Mouse (Mus musculus) heart, adult 2 months (tissue): Measurements from ENCODE around the gene Capn1.
A peak's percentile ranks its signal among the peaks of the same experiment; 100 is the strongest.

Source experiments
- CTCF ChIP-seq: fragments of 200-600 bp; IDR thresholded peaks from 2 replicates; pipeline ENCODE4 v1.8.1; 2022; ENCODE audit warnings: antibody characterized with exemption, mild to moderate bottlenecking, moderate library complexity
- EP300 ChIP-seq: fragments of 200-500 bp; IDR thresholded peaks from 2 replicates; pipeline ENCODE4 v1.6.1; 2011; ENCODE audit warnings: low read depth, low read length, control low read depth; ENCODE audit not compliant: insufficient read depth
- POLR2A ChIP-seq: fragments of 200-500 bp; IDR thresholded peaks from 2 replicates; pipeline ENCODE4 v1.6.1; 2011; ENCODE audit warnings: mild to moderate bottlenecking, low read depth, low read length, control low read depth; ENCODE audit not compliant: insufficient read depth

DNA sequence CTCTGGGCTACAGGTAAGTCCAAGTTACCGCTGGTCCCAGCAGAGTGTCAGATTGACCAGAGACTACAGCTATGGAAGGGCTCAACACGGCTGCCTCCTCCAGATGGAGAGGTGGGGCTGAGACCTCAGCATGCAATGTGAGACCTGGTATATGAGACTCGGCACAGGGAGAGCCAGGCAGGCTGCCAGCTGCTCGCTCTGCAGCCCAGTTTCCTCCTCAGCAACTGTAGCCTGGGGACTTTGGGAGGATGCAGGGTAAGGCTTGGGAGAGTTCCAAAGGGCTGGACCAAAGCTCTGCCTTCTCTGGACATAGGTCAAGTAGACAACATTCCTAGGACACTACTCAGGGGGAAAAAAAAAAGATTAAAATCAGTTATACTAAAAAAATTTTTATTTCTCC is 75.5 kb downstream of the Capn1 start:
- peak; percentile 82; the same call in 1 of the 2 replicates for TF ChIP-seq EP300
- TF ChIP-seq CTCF: no peak
- TF ChIP-seq POLR2A: peak; percentile 48; the same call in 1 of the 2 replicates
